Mouse (Mus musculus) adrenal gland, adult (tissue): ENCODE measurements around the gene Tcl1b1.
A peak's percentile ranks its signal among the peaks of the same experiment; 100 is the strongest.
"Not testable (repeated sequence)": the region's sequence is repeated elsewhere in the genome, so short reads cannot be mapped to it uniquely, and the experiment has no call there.

Experiments used
- DNase-seq, 2 experiments: peaks; one replicate each; pipeline ENCODE4 v3.0.0; 2022 to 2023; ENCODE audit warnings: low spot score in 1 of 2; ENCODE audit not compliant: inconsistent age in 2 of 2

Tcl1b1 gene

GRCm38 (mm10) chr12:105159390-105159789 lies at the start of gene Tcl1b1:
TSS of gene Tcl1b1 (plus strand) at chr12:105159690.
- DNase-seq, result no peak

- peak in 1 of 2 experiments; percentile 86 for DNase-seq
Measured at GRCm38 (mm10) chr12:105109812-105110211, 49.7 kb upstream of the Tcl1b1 start.

GRCm38 (mm10) chr12:105112321-105112988 lies 47.0 kb upstream of the Tcl1b1 start:
- peak; percentile 34 to 73 for DNase-seq

GRCm38 (mm10) chr12:105116648-105117047 lies 42.8 kb upstream of the Tcl1b1 start:
- no peak for DNase-seq

- no peak for DNase-seq
Measured at GRCm38 (mm10) chr12:105125362-105125761, 34.1 kb upstream of the Tcl1b1 start.

- no peak for DNase-seq
Measured at GRCm38 (mm10) chr12:105126516-105126915, 33.0 kb upstream of the Tcl1b1 start.

GRCm38 (mm10) chr12:105127607-105128006 lies 31.9 kb upstream of the Tcl1b1 start:
- no peak for DNase-seq

- DNase-seq, result peak in 1 of 2 experiments; percentile 38
Measured at GRCm38 (mm10) chr12:105129494-105130205, 29.8 kb upstream of the Tcl1b1 start.

- DNase-seq, result not testable (repeated sequence)
Measured at GRCm38 (mm10) chr12:105134167-105134566, 25.3 kb upstream of the Tcl1b1 start.

- DNase-seq, result not testable (repeated sequence)
Measured at GRCm38 (mm10) chr12:105134826-105135225, 24.7 kb upstream of the Tcl1b1 start.

- peak; percentile 19 to 69 for DNase-seq
Measured at GRCm38 (mm10) chr12:105137729-105138128, 21.8 kb upstream of the Tcl1b1 start.

GRCm38 (mm10) chr12:105143096-105143495 lies 16.4 kb upstream of the Tcl1b1 start:
- DNase-seq, result peak in 1 of 2 experiments; percentile 71

GRCm38 (mm10) chr12:105144928-105145327 lies 14.6 kb upstream of the Tcl1b1 start:
- DNase-seq, result not testable (repeated sequence)

GRCm38 (mm10) chr12:105145714-105146113 lies 13.8 kb upstream of the Tcl1b1 start, which contains the start of gene Tcl1b2:
TSS of gene Tcl1b2 (plus strand) at chr12:105146014.
- DNase-seq, result no peak

- DNase-seq, result not testable (repeated sequence)
Measured at GRCm38 (mm10) chr12:105155286-105155685, 4.2 kb upstream of the Tcl1b1 start.

- no peak for DNase-seq
Measured at GRCm38 (mm10) chr12:105158842-105159241, 648 bp upstream of the Tcl1b1 start.

GRCm38 (mm10) chr12:105166734-105167133 lies 7.2 kb downstream of the Tcl1b1 start:
- DNase-seq, result no peak

- DNase-seq, result no peak
Measured at GRCm38 (mm10) chr12:105173366-105173765, 13.9 kb downstream of the Tcl1b1 start.

GRCm38 (mm10) chr12:105174318-105174717 lies 14.8 kb downstream of the Tcl1b1 start:
- peak; percentile 64 to 93 for DNase-seq

- not testable (repeated sequence) for DNase-seq
Measured at GRCm38 (mm10) chr12:105176044-105176443, 16.6 kb downstream of the Tcl1b1 start, which contains the start of gene Tcl1b5. TSS of gene Tcl1b5 (plus strand) at chr12:105176344.

GRCm38 (mm10) chr12:105181040-105181644 lies 21.7 kb downstream of the Tcl1b1 start:
- not testable (repeated sequence) for DNase-seq

GRCm38 (mm10) chr12:105188980-105189379 lies 29.5 kb downstream of the Tcl1b1 start:
- DNase-seq, result peak; percentile 15 to 60
